Mouse (Mus musculus) erythroblast, embryonic 14.5 days (primary cell): ENCODE measurements around the gene Maml3. TPM values are rescaled to one million over a fixed set of nuclear protein-coding genes. Genes with fewer than 3 reads are reported as not detected.

Source experiments
- H3K27me3 ChIP-seq: 2 replicates; pipeline ENCODE4 v1.6.1; 2012; ENCODE audit warnings: inconsistent platforms; ENCODE audit not compliant: control insufficient read depth
- H3K36me3 ChIP-seq: 2 replicates; pipeline ENCODE4 v1.6.1; 2012; ENCODE audit warnings: mild to moderate bottlenecking, inconsistent platforms; ENCODE audit not compliant: control insufficient read depth
- H3K4me1 ChIP-seq: 2 replicates; pipeline ENCODE4 v1.6.1; 2012; ENCODE audit warnings: inconsistent platforms; ENCODE audit not compliant: control insufficient read depth
- H3K4me3 ChIP-seq: replicated peaks from 2 replicates; pipeline ENCODE3; 2012; ENCODE audit warnings: moderate library complexity, mild to moderate bottlenecking, inconsistent platforms
- H3K9me3 ChIP-seq: 2 replicates; pipeline ENCODE4 v1.6.1; 2012; ENCODE audit warnings: low read length, inconsistent platforms, mixed read lengths; ENCODE audit not compliant: control insufficient read depth
- GATA1 ChIP-seq: IDR thresholded peaks from 2 replicates; pipeline ENCODE4 v1.6.1; 2012; ENCODE audit warnings: low read length, inconsistent platforms, mixed read lengths
- TAL1 ChIP-seq: IDR thresholded peaks from 3 replicates; pipeline ENCODE4 v1.6.1; 2012; ENCODE audit warnings: low read length, inconsistent platforms, mixed read lengths
- polyA plus RNA-seq: library from polyadenylated mRNA; stranded (reverse); fragments of >175 nt; gene quantifications from 2 replicates; pipeline ENCODE4 v1.2.3, GENCODE M21; 2012

The Maml3 gene
- polyA plus RNA-seq, 1 experiment, result 0.04 TPM

DNA sequence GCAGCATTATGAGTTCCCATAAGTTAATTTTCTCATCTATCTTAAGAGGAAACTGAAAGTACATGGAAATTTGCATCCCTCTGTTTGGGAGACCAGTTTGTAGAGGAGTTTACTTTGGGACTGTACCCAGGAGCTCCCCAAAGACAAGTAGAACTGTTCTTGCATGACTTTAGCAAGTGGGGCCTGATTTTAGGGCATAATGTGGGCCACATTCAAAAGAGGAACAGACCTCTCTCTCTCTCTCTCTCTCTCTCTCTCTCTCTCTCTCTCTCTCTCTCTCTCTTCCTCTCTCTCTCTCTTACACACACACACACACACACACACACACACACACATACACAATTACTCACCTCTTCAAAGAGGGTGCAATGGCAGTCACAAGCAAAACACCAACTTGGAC, 3.2 kb upstream of the Maml3 start:
- peaks cover 20% of the 10 kb centered on the region for H3K4me1 ChIP-seq
- H3K36me3 ChIP-seq, result no peaks in the 10 kb centered on the region
- H3K27me3 ChIP-seq, result peaks cover 14% of the 10 kb centered on the region
- TF ChIP-seq TAL1, result no peak
- no peak for TF ChIP-seq GATA1
- H3K4me3 ChIP-seq, result no peak overlapping the region
- H3K9me3 ChIP-seq, result no peaks in the 10 kb centered on the region

GRCm38 (mm10) chr3:52105156-52105555, 280 bp upstream of the Maml3 start:
- H3K4me1 ChIP-seq, result peaks cover 37% of the 10 kb centered on the region
- no peaks in the 10 kb centered on the region for H3K36me3 ChIP-seq
- H3K27me3 ChIP-seq, result peaks cover 23% of the 10 kb centered on the region
- TF ChIP-seq GATA1 (no peak), TAL1 (no peak)
- peak overlapping the region; percentile 71 for H3K4me3 ChIP-seq
- H3K9me3 ChIP-seq, result no peaks in the 10 kb centered on the region

DNA sequence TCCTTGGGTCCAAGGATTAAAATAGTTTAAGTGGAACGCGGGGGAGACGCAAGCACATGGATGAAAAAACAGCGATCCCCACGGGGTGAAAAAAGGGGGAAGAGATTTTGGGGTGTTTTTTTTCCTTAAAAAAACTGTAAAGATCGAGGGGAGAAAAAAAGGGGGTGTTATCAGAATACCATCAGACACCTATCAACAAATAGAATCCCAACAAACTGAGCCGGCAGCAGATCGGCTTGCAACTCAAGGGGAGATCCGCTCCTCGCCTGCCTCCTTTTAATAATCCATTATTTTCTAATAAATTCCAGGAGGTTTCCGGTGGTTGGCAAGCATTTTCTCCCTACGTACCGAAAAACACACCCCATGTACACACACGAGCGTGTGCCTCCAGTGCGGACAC, 668 bp downstream of the Maml3 start:
- Histone ChIP-seq H3K27me3 (peaks cover 23% of the 10 kb centered on the region), H3K4me3 (peak overlapping the region; percentile 71), H3K9me3 (no peaks in the 10 kb centered on the region), H3K4me1 (peaks cover 37% of the 10 kb centered on the region), H3K36me3 (no peaks in the 10 kb centered on the region)
- TF ChIP-seq GATA1 (no peak), TAL1 (no peak)

DNA sequence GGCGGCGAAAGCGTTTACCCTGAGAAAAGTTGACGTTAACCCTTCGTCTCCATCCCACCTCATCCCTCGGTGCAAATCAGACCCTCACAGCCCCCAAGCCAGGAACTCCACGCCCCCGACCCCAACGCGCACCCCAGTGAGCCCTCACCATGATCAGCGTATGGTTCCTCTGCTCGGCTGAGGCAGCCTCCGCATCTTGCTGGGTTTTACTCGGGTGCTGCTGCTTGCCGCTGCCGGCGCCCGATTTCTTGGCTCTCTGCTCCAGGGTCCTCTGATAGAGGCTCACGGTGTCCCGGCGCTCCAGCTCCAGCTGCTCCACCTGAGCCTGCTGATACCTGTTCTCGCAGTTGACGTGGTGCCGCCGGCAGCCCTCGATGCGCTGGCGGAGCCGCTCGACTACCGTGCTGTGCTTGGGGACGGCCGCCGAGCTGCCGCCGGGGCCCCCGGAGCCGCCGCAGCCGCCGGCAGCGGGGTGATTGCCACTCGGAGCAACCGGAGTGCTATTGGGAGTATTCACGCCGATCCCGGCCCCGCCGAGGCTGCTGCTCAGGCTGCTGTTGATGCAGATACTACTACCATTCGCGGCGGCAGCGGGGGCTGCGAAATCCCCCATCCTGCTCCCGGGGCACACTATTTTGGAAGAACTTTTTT, 1.2 kb downstream of the Maml3 start:
- TF ChIP-seq TAL1 (no peak), GATA1 (no peak)
- Histone ChIP-seq H3K4me3 (peak overlapping the region; percentile 71), H3K4me1 (peaks cover 37% of the 10 kb centered on the region), H3K9me3 (no peaks in the 10 kb centered on the region), H3K27me3 (peaks cover 23% of the 10 kb centered on the region), H3K36me3 (no peaks in the 10 kb centered on the region)

GRCm38 (mm10) chr3:52102601-52103530, 2.0 kb downstream of the Maml3 start:
- Histone ChIP-seq H3K4me1 (peaks cover 37% of the 10 kb centered on the region), H3K9me3 (no peaks in the 10 kb centered on the region), H3K36me3 (no peaks in the 10 kb centered on the region), H3K4me3 (peak overlapping the region; percentile 71), H3K27me3 (peaks cover 23% of the 10 kb centered on the region)
- TF ChIP-seq GATA1, result no peak
- TF ChIP-seq TAL1, result no peak

- Histone ChIP-seq H3K9me3 (no peaks in the 10 kb centered on the region), H3K27me3 (peaks cover 23% of the 10 kb centered on the region), H3K4me1 (peaks cover 37% of the 10 kb centered on the region), H3K4me3 (peak overlapping the region; percentile 71), H3K36me3 (no peaks in the 10 kb centered on the region)
- no peak for TF ChIP-seq GATA1
- TF ChIP-seq TAL1, result no peak
These were observed 2.8 kb downstream of the Maml3 start for GRCm38 (mm10) chr3:52101977-52102600.

- peaks cover 37% of the 10 kb centered on the region for H3K4me1 ChIP-seq
- no peak for TF ChIP-seq GATA1
- TF ChIP-seq TAL1, result no peak
- no peaks in the 10 kb centered on the region for H3K36me3 ChIP-seq
- peaks cover 23% of the 10 kb centered on the region for H3K27me3 ChIP-seq
- H3K4me3 ChIP-seq, result peak overlapping the region; percentile 71
- H3K9me3 ChIP-seq, result no peaks in the 10 kb centered on the region
These were observed 3.4 kb downstream of the Maml3 start for GRCm38 (mm10) chr3:52101401-52101976.

DNA sequence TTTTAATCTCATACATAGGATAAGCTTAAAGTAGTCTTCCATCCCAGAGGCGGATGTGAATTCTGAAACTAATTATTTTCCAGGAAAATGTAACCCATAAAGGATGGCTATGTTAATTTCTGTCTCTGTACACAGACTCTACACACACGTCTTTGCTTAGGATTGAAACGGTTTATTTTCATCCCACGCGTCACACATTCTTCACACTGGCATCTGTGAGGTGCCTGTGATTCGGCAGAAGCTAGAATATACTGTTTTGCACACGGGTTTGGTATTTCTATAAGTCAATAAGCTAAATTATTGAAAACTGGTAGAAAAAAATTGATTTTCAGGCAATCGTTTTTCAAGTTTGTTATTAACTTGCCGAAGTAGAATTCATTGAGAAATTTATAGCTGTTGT, 4.0 kb downstream of the Maml3 start:
- TF ChIP-seq GATA1 (no peak), TAL1 (no peak)
- Histone ChIP-seq H3K9me3 (no peaks in the 10 kb centered on the region), H3K36me3 (no peaks in the 10 kb centered on the region), H3K4me3 (no peak overlapping the region), H3K4me1 (peaks cover 37% of the 10 kb centered on the region), H3K27me3 (peaks cover 23% of the 10 kb centered on the region)

DNA sequence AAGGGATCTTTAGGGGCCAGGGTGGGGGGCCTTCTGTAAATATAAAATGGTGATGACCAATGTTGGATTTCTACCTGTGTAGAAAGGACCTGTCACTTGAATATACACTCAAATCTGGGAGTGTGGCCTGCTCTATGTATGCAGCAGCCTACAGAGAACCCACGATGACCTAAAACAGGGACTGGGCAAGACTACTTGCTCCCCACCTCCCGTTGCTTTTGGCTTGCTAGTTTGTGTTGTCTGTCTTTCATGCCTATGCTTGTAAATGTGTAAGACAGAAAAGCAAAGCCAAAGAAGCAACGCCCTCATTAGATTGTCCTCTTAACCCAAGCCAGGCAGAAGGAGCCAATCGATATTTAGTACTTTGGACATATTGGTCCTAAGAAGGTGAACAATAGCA, 4.6 kb downstream of the Maml3 start:
- no peak overlapping the region for H3K4me3 ChIP-seq
- no peaks in the 10 kb centered on the region for H3K36me3 ChIP-seq
- H3K9me3 ChIP-seq, result no peaks in the 10 kb centered on the region
- no peak for TF ChIP-seq GATA1
- no peak for TF ChIP-seq TAL1
- peaks cover 23% of the 10 kb centered on the region for H3K27me3 ChIP-seq
- peaks cover 35% of the 10 kb centered on the region for H3K4me1 ChIP-seq
